In genomic region chr5:130375411-130375810, GRCm38 (mm10) we compare ENCODE assay signal across 16 mouse cellular contexts. TPM values are rescaled to one million over a fixed set of nuclear protein-coding genes. Genes with fewer than 3 reads are reported as not detected.
DNase-seq lines count a peak whose midpoint lies in the region.
"Had no signal": no experiment of that assay in that cellular context is flagged by ENCODE, and none has a peak within 500 bp of the region (broad histone marks: within the 10 kb centered on the region; RNA-seq: fewer than 3 reads in every experiment).

No protein-coding gene starts in this region.

- DNase-seq in adrenal gland, adult (ENCODE audit: inconsistent age in 2 of 2, low spot score in 1 of 2) = peak; percentile 60 to 81
- no peak for DNase-seq in adrenal gland, postnatal 4 days (ENCODE audit: low spot score in 2 of 2)
- peak; percentile 49 for DNase-seq in adrenal gland, adult 8-10 months
- no peak for DNase-seq in adrenal gland, postnatal 25 days
- peak; percentile 50 to 56 for DNase-seq in adrenal gland, postnatal 36 days
- no peak for DNase-seq in cerebellum, postnatal 14 days
- DNase-seq: B cell, adult 2 months; cerebellum, adult 11 months; cerebellum, adult 18-20 months; cerebellum, adult 8-10 months; cerebellum, adult 9-11 months; cerebellum, postnatal 25 days; forebrain, postnatal 0 days had no signal

RNA-seq across cellular contexts. Expression of gene Caln1, which starts 6.2 kb away (rescaled TPM):
- total RNA-seq in adrenal gland, postnatal 4 days (2021) = 10 to 100 TPM; 46.1 to 47.0 TPM
- total RNA-seq in adrenal gland, adult 8-10 months (2022) = 10 to 100 TPM; 48.9 to 84.6 (median 58.6) TPM
- 49.2 and 56.7 TPM in 2 replicates for total RNA-seq in adrenal gland, postnatal 25 days (2021)
- 10 to 100 TPM; 35.2 to 55.2 TPM for total RNA-seq in adrenal gland, postnatal 36 days (2021)
- total RNA-seq: gastrocnemius, adult 18-20 months had no signal

RNA-seq across cellular contexts. Expression of gene A330070K13Rik, which starts 9.0 kb away (rescaled TPM):
- not detected for total RNA-seq in adrenal gland, postnatal 4 days (2021)
- not detected for total RNA-seq in adrenal gland, adult 8-10 months (2022)
- not detected in 2 replicates for total RNA-seq in adrenal gland, postnatal 25 days (2021)
- not detected for total RNA-seq in adrenal gland, postnatal 36 days (2021)
- total RNA-seq: CH12.LX; forebrain, postnatal 0 days; G1E; gastrocnemius, adult 18-20 months had no signal

Comparison
In these comparisons a context has a peak if more than half of its experiments do, and no peak if none do; other contexts are left out.
1. DNase-seq: peak in adrenal gland, adult (2 of 2), adrenal gland, adult 8-10 months (single experiment) and adrenal gland, postnatal 36 days (2 of 2); none in adrenal gland, postnatal 4 days (0 of 2), adrenal gland, postnatal 25 days (single experiment) and cerebellum, postnatal 14 days (0 of 2).